Mouse (Mus musculus) macrophage (primary cell): Measurements from ENCODE around the gene Zcchc2. TPM values are rescaled to one million over a fixed set of nuclear protein-coding genes. Genes with fewer than 3 reads are reported as not detected.

ENCODE experiments used
- H3K27ac ChIP-seq: fragments of 350-480 bp; formaldehyde crosslinking; 2 replicates; pipeline ENCODE4 v1.9.0; 2021
- H3K36me3 ChIP-seq: fragments of 350-480 bp; formaldehyde crosslinking; 2 replicates; pipeline ENCODE4 v1.9.0; 2021; ENCODE audit errors: inconsistent target
- H3K4me3 ChIP-seq: fragments of 350-480 bp; formaldehyde crosslinking; 2 replicates; pipeline ENCODE4 v1.9.0; 2021; ENCODE audit errors: inconsistent target
- H3K79me2 ChIP-seq: fragments of 350-480 bp; formaldehyde crosslinking; 2 replicates; pipeline ENCODE4 v1.9.0; 2021; ENCODE audit errors: inconsistent target
- WGBS: methylation state at CpG from one replicate; pipeline ENCODE4 v1.1.7; 2026; ENCODE audit warnings: inconsistent platforms; ENCODE audit not compliant: missing documents; 5-methylcytosine and 5-hydroxymethylcytosine counted together
- polyA plus RNA-seq: library from polyadenylated mRNA; stranded (reverse); fragments of 250-400 nt; gene quantifications from 3 replicates; pipeline ENCODE4 v1.2.4, GENCODE M21; 2018; ENCODE audit warnings: inconsistent platforms

Gene Zcchc2
- polyA plus RNA-seq, 1 experiment from 2014 or later = 22.6 TPM

- 68% methylated on average over 2 of the region's 2 CpGs for WGBS
- Histone ChIP-seq H3K27ac (no peak overlapping the region), H3K36me3 (no peaks in the 10 kb centered on the region), H3K4me3 (no peak overlapping the region), H3K79me2 (no peaks in the 10 kb centered on the region; the same call in 1 of the 2 replicates)
Observed at GRCm38 (mm10) chr1:105974023-105974422, 16.2 kb upstream of the Zcchc2 start.

GRCm38 (mm10) chr1:105977446-105978094, 12.6 kb upstream of the Zcchc2 start:
- H3K27ac ChIP-seq = peak overlapping the region; percentile 61
- H3K79me2 ChIP-seq = peaks cover 20% of the 10 kb centered on the region
- H3K36me3 ChIP-seq = no peaks in the 10 kb centered on the region
- H3K4me3 ChIP-seq = no peak overlapping the region
- WGBS = 89% methylated on average over 7 of the region's 7 CpGs

- WGBS = 0% methylated on average over 6 of the region's 6 CpGs
- peak overlapping the region; percentile 96 for H3K27ac ChIP-seq
- H3K4me3 ChIP-seq = no peak overlapping the region
- peaks cover 55% of the 10 kb centered on the region for H3K79me2 ChIP-seq
- no peaks in the 10 kb centered on the region for H3K36me3 ChIP-seq
Observed at GRCm38 (mm10) chr1:105980849-105981610, 9.2 kb upstream of the Zcchc2 start.

GRCm38 (mm10) chr1:105982496-105983364, 7.5 kb upstream of the Zcchc2 start:
- Histone ChIP-seq H3K27ac (no peak overlapping the region), H3K36me3 (no peaks in the 10 kb centered on the region), H3K79me2 (peaks cover 72% of the 10 kb centered on the region), H3K4me3 (no peak overlapping the region)
- WGBS = 49% methylated on average over 6 of the region's 6 CpGs

GRCm38 (mm10) chr1:105984172-105984571, 6.0 kb upstream of the Zcchc2 start:
- no peaks in the 10 kb centered on the region for H3K36me3 ChIP-seq
- WGBS = 100% methylated on average over 3 of the region's 3 CpGs
- H3K4me3 ChIP-seq = no peak overlapping the region
- no peak overlapping the region for H3K27ac ChIP-seq
- peaks cover 86% of the 10 kb centered on the region for H3K79me2 ChIP-seq

- H3K4me3 ChIP-seq = peak overlapping the region; percentile 97; the same call in 1 of the 2 replicates
- peaks cover 87% of the 10 kb centered on the region for H3K79me2 ChIP-seq
- 48% methylated on average over 3 of the region's 3 CpGs for WGBS
- no peaks in the 10 kb centered on the region for H3K36me3 ChIP-seq
- H3K27ac ChIP-seq = peak overlapping the region; percentile 96
Observed at GRCm38 (mm10) chr1:105988171-105988570, 2.0 kb upstream of the Zcchc2 start.

- 27% methylated on average over 13 of the region's 14 CpGs for WGBS
- Histone ChIP-seq H3K36me3 (no peaks in the 10 kb centered on the region), H3K79me2 (peaks cover 86% of the 10 kb centered on the region), H3K4me3 (peak overlapping the region; percentile 97), H3K27ac (peak overlapping the region; percentile 96)
Observed at GRCm38 (mm10) chr1:105988903-105989639, 1.1 kb upstream of the Zcchc2 start.

GRCm38 (mm10) chr1:105989640-105989984, 594 bp upstream of the Zcchc2 start:
- Histone ChIP-seq H3K79me2 (peaks cover 86% of the 10 kb centered on the region), H3K36me3 (no peaks in the 10 kb centered on the region), H3K4me3 (peak overlapping the region; percentile 97), H3K27ac (peak overlapping the region; percentile 96)
- 0% methylated on average over 13 of the region's 13 CpGs for WGBS

GRCm38 (mm10) chr1:105990911-105991761, 930 bp downstream of the Zcchc2 start:
- WGBS = under 1% methylated on average over 97 of the region's 104 CpGs

GRCm38 (mm10) chr1:105991931-105992837, 2.0 kb downstream of the Zcchc2 start:
- Histone ChIP-seq H3K27ac (peak overlapping the region; percentile 78), H3K36me3 (no peaks in the 10 kb centered on the region), H3K79me2 (peaks cover 86% of the 10 kb centered on the region), H3K4me3 (peak overlapping the region; percentile 79)
- WGBS = 6% methylated on average over 17 of the region's 17 CpGs

More at GRCm38 (mm10) chr1:105990911-105991761, 930 bp downstream of the Zcchc2 start:
- peak overlapping the region; percentile 79 for H3K4me3 ChIP-seq
- no peaks in the 10 kb centered on the region for H3K36me3 ChIP-seq
- H3K27ac ChIP-seq = peak overlapping the region; percentile 78
- peaks cover 86% of the 10 kb centered on the region for H3K79me2 ChIP-seq

- peaks cover 86% of the 10 kb centered on the region for H3K79me2 ChIP-seq
- peak overlapping the region; percentile 79 for H3K4me3 ChIP-seq
- 3% methylated on average over 7 of the region's 7 CpGs for WGBS
- H3K27ac ChIP-seq = peak overlapping the region; percentile 78
- no peaks in the 10 kb centered on the region for H3K36me3 ChIP-seq
Observed at GRCm38 (mm10) chr1:105993196-105993595, 3.0 kb downstream of the Zcchc2 start.

GRCm38 (mm10) chr1:105993601-105994209, 3.5 kb downstream of the Zcchc2 start:
- Histone ChIP-seq H3K79me2 (peaks cover 86% of the 10 kb centered on the region), H3K36me3 (no peaks in the 10 kb centered on the region), H3K27ac (peak overlapping the region; percentile 78), H3K4me3 (peak overlapping the region; percentile 79)
- 1% methylated on average over 22 of the region's 37 CpGs for WGBS
